Mouse (Mus musculus) left cerebral cortex, adult 8-10 months (tissue): ENCODE measurements around the gene B3gat3. TPM values are rescaled to one million over a fixed set of nuclear protein-coding genes. Genes with fewer than 3 reads are reported as not detected.
A peak's percentile ranks its signal among the peaks of the same experiment; 100 is the strongest.

Source experiments
- DNase-seq, 2 experiments: peaks; one replicate each; pipeline ENCODE4 v3.0.0; 2022; ENCODE audit warnings: low spot score in 2 of 2
- total RNA-seq, 4 experiments: library from RNA; stranded (reverse); gene quantifications; 2 replicates each; pipeline ENCODE4 v1.2.4; 2022

B3gat3 gene
- total RNA-seq, 4 experiments from 2014 or later, result 155 to 175 (median 172) TPM

DNA sequence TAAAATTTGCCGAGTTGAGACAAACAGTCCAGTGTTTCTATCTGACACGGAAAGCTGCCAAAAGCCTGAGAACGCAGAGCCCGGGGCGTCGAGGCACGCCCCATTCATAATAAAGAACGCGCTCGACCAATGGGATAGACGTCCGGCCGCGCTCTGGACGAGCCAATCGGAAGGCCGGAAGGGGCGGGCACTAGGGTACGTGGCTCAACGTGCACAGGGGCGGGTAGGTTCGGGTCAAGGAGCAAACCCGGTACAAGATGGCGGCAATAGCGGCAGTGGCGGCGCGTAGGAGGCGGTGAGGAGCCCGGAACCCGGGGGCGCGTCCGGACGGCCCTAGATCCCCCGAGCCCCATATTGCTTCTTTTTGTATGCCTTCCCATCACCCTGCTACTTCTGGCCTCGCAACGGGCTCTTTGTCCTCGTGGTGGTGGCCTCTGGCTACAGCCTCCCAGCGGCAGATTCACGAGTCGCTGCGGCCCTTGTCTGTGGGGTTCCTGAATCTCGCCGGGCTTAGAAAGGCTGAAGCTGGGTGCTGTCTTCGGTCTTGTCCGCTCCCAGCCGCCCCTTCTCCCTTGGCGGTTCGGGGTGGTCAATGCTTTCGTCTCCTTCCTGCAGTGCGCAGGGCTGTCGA, 22.2 kb upstream of the B3gat3 start, which contains the start of gene Ganab:
Gene Ganab, plus strand, starts transcription at position 207 of the 631 bp plus-strand sequence.
- peak; percentile 83 to 96 for DNase-seq

DNA sequence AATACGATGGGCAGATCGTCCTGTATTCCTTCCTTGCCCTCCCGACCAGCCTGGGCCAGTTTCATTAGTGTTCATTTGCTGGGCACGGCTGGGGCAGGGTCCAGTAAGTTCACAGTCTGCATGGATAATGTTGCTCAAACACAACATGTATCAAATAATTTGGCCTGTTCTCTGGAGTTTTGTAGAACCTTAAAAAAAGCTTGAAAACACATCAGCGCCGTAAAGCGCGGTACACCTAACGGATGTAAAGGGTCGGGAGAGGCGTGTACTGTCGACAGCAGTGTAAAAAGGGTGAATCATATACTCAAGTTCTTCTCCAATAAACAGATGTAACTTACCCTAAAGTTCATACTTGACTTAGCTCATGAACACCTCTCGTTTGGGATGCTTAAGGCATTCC, 21.6 kb upstream of the B3gat3 start:
- DNase-seq, result no peak

DNA sequence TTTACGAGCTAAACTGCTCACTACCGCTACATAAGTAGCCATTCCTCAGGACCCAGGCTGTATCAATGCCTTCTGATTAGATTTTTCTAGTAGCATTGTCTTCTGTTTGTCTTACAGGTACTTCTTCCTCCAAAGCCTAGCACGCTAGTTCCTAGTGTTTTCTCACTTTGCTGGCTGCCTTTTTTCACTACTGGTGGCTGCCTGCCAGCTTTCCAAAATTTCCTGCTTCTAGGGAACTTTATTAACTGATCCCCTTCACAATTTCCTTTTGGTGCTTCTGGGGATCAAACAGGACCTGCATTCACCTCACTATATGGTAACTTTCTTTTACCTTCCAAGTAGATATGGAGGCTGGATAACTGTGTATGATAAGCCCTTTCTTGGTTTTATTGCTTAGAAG, 21.1 kb upstream of the B3gat3 start:
- no peak for DNase-seq

DNA sequence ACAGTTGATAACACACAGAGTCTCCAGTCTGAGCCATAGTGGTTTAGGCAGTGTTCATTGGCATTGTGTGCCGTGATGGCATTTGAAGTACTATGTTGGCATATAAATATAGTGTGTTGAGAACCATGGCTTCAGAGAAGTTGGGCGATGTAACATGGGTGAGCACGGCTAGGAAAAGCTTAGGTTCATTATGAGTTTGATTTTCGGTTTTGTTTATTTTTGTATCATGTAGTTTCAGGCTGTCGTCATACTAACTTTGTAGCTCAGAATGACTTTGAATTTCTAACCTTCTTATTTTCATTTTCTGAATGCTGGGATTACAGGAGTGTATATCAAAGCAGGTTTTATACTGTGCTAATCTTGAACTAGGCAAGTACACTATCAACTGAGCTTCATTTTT, 16.8 kb upstream of the B3gat3 start:
- no peak for DNase-seq

DNA sequence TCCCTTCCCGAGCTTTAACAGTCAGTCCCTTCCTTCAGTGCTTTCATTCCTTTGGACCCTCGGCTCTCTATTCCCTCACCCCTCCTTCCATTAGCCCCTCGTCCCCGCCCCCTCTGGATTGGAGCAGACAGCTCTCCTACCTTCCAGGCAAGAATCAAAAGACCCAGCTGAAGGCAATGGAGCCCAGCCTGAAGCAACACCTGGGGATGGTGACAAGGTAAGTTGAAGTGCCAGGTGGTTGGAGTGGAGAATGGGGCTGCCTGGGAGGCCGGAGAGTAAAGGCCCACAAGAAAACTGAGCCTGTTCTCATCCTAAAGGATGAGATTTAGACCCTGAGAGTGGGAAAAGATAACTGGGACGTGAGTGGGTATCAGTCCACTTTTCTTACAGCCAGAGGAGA, 11.6 kb upstream of the B3gat3 start:
- DNase-seq, result no peak

DNA sequence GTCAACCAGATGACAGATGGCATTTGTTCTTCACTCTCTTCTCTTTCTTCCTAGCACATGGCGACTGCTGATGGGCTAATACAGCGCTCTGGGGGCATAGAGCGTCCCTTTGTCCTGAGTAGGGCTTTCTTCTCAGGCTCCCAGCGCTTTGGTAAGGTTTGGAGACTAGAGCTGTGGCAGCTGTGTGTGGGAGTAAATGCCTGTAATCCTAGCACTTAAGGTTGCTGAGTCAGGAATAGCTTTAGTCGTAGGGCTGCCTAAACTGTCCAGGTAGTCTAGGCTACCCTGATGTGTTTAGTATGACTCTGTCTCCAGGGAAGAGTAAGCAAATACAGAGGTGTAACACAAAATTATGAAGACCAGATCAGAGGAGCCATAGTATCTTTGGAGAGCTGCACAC, 8.4 kb upstream of the B3gat3 start:
- no peak for DNase-seq

DNA sequence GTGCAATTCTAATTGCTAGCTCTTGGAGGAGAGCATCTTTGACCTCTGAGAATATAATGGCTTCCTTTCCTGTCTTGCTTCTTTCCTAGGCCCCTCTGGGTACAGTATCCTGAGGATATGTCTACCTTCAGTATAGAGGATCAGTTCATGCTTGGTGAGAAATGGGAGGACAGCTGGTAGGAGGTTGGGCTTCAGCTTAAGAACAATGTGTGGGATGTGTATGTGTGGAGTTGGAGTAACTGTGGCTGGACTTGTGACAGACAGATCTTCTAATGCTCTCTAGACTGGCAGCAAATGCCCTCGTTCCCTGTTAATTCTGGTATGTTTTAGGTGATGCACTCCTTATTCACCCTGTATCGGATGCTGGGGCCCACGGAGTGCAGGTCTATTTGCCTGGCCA, 6.0 kb upstream of the B3gat3 start:
- no peak for DNase-seq

DNA sequence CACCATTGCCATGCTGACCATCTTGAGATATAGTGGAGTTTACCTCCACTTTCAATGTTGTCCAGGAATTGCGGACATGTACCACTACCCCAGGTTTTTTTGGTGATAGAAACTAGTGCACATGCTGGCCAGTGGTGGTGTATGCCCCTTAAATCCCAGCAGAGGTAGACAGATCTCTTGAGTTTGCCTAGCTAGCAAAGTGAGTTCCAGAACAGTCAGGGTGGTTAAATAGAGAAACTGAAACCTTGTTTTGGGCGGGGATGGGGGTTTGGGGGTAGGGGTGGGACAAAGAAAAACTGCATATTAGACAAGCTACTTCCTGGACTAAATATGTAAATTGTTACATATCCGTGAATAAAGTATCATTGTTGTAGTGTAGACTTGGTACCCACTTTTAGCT, 1.2 kb upstream of the B3gat3 start:
- no peak for DNase-seq

DNA sequence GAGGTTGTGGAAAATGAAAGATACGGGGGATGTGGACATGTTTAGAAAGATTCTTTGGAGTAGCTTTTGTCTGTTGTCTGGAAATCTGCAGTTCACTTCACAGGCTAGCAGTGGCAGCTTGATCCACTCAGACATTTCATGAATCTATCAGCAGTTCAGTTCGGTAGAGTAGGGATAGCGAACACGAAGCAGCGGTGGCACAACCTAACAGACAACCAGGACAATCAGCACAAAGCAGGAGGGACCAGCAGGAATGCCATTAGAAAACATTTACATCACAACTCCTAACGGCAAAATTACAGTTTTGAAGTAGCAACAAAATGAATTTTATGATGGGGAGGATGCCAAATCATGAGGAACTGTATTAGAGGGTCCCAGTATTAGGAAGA, 496 bp upstream of the B3gat3 start:
- no peak for DNase-seq

DNA sequence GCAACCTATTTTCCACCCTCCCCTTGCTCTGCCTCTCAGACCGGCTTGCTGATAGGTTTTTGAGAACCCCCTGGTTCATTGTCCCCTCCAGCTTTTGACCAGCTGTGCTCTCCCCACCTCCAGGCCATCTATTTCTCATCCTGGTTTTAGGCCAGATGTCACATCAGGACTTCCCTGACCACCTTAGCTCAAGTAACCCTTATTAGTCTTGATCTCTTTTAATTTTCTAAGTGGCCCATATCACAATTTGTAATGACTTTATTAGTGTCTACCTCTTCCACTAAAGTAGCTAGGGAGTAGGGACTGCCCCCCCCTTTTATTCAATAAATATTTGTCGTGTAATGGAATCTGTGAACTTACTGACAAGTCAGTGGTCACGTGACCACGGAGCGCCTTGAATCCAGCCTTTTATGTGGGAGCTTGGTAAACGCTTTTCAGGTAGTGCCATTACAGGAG, 690 bp downstream of the B3gat3 start:
- no peak for DNase-seq

DNA sequence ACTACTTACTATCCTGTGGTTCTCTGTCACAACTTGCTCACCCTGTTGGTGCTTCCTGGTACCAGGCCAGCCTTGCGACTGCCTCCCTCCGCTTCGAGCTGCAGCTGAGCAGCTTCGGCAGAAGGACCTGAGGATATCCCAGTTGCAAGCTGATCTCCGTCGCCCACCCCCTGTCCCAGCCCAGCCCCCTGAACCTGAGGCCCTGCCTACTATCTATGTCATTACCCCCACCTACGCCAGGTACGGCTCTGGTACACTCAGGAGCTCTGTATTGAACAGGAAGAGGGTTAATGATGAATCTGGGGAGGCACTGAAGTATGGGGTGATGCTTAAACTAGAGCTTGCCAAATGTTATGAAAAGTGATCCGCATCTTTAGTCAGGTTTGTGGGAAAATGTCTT, 1.6 kb downstream of the B3gat3 start:
- DNase-seq, result no peak

DNA sequence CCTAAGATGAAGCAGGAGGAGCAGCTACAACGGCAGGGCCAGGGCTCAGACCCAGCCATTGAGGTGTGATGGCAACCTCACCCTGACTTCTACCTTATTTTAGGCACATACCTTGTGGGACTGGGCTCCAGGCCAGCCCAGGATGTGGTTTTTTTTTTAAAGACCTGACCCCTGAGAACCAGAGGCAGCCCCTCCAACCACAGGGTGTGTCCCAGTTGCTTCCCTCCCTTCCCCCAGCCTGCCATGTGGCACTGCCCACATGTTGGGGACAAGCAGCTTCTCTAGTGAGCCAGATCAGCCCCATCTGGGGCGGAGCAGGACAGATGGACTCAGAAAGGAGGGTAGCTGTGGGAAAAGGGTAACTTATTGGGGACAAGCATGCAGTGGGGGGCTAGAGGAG, 6.6 kb downstream of the B3gat3 start:
- DNase-seq, result no peak

DNA sequence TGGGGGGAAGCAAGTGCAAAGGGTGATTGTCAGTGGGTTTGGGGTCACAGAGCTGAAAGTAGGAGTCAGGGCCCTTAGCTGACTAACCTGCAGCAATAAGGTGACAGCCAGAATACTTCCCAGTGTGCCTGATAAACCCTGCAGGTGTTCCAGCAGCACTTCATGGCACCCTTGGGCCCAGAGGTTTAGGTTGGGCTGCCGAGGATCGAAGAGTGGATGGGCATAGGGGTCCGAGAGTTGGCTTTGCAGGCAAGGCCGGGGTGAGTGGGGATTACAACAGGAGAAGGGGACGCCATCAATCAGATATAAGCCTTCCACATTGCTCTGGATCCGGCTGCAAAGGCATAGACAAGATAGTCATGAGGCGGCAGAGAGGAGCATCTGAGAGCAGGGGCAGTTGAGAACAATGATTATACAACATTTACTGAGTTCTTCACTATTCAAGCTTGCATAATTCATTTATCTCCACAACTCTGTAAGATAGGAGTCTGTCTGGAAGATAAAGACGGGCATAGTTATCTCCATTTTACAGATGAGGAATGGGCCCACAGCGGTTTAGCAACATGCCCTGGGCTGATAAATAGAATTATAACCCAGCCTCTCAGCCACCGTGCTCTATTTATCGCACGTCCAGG, 7.8 kb downstream of the B3gat3 start:
- no peak for DNase-seq

DNA sequence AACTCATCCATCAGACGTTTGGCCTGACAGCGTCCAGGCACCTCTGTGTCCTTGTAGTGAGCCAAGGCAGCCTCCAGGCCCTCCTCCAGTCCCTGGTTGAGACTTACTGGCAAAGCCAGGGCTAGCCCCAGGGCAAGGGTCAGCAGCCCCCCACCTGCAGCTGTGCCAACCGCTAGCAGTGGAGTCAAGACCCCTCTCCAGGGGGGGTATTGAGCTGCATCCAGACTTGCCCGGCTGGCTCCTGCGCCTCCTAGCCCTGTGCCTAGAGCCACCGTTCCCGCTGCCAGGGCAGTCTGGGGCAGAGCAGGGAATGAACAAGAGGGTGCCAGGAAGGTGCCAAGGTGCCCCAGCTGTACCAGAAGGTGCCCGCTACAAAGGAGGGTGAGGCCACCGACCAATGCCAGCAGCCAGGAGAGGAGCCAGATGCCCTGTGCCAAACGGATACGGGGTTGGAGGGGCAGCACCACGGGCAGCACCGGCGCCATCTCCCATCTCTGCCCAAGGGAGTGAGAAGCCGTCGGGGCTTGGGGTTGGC, 8.6 kb downstream of the B3gat3 start:
- DNase-seq, result no peak

DNA sequence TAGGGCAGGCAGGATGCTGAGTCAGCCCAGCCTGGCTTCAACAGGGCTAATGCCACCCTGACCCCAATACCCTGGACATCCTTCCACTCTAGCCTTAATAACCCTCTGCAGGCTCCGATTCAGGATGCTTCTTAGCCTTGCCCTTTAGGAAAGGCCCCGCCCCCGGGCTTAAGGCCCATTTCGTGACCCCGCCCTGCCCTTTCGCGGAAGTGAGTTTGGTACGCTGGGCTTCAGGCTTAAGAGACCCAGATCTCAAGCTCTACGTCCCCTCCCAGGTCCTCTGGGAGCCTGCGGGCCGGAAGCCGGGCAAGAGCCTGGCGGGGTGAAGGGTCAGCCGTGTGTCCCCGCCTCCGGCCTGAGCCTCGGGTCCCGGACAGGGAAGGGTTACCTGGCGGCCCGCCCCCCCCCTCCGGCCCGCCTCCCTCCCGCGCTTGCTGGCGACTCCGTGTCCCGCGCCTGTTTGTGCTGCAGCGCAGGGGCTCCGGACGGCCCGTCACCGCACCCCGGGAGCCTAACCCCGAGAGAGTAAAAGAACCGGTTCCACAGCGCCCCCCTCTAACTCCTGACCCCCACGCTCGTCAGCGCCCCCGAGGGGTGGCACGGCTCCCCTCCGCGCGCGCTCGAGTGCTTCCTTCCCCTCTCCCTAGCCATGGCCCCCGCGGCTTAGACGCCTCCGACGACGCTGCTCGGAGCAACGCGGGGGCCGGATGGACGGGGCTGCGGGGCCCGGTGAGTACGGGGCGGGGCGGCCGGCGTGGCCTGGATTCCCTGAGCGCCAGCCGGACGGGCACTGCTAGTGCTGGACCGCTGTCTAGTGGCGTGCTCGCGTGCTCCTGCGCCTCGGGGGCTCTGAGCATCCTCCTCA, 9.3 kb downstream of the B3gat3 start, which contains the start of the genes Rom1 and Eml3:
Gene Rom1, minus strand, starts transcription at position 133 of the 865 bp plus-strand sequence.
Gene Eml3, plus strand, starts transcription at position 329 of the 865 bp plus-strand sequence.
- peak; percentile 49 to 62 for DNase-seq

DNA sequence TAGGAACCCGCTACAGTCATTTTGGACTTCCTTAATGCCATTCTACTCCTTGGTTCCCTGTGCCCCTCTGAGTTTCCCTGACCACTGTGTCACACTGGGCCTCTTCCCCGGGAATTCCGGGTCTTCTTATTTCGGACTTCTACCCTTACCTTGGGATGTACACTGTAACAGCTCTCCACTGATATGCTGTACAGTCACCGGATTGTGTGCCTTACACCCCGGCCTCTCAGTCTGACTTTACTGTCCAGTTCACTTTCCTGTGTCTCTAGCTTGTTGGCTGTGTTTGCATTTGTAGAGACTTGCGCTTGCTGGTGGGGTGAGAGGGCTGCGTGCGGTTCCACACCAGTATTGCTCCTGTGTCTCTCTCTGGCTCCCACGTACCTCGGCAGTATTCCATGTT, 9.9 kb downstream of the B3gat3 start:
- no peak for DNase-seq

DNA sequence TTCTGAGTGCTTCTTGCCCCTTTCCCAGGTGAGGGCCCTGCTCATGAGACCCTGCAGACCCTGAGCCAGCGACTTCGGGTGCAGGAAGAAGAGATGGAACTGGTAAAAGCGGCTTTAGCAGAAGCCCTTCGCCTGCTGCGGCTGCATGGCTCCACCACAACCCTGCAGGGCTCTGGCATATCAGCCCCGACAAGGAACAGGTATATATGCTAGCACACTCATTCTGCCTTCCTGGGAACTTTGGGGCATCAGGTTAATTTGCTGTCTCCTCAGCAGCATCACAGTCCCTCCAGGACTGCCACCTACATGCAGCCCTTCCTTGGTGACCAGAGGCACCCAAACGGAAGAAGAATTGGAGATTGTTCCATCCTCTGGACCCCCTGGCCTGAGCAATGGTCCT, 10.6 kb downstream of the B3gat3 start:
- DNase-seq, result no peak

DNA sequence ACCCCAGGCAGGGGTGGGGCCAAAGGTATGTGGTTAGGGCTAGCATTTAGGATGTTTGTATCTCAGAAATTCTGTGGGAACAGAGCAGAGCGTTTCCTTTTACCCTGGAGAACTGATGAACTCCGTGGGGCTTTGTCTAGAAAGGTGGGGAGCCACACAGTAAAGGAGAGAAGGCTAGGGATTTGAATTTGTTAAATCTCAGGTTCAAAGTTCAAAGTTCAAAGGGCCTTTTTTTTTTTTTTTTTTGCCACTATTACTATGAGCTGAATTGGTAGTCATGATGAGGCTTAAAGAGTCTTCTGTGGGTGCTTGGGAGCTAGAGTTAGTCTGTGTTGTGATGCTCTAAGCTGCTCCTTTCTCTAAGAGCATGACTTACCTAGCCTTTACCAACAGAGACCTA, 16.6 kb downstream of the B3gat3 start:
- DNase-seq, result no peak

DNA sequence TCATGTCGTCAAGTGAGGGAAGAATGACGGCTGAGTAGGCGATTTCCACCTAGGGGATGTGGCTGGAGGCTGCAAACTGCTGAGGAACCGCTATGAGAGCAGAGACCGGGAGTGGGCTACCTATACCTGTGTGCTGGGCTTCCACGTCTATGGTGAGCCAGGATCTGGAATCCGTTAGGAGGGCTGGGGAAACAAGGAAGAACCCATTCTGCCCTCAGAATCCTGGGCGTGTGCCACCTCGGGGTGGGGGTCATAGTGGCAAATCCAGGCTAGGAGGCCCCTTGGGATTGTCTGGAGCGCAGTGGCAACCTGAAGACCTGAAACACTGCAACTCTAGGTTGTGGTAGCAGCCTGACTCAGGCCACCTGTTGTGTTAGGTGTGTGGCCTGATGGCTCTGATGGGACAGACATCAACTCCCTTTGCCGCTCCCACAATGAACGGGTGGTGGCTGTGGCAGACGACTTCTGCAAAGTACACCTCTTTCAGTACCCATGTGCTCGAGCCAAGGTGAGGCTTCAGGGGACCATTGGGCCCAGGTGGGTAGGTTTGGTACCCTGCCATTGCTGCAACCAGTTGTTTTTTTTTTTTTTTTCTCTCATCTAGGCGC, 20.5 kb downstream of the B3gat3 start:
- no peak for DNase-seq

DNA sequence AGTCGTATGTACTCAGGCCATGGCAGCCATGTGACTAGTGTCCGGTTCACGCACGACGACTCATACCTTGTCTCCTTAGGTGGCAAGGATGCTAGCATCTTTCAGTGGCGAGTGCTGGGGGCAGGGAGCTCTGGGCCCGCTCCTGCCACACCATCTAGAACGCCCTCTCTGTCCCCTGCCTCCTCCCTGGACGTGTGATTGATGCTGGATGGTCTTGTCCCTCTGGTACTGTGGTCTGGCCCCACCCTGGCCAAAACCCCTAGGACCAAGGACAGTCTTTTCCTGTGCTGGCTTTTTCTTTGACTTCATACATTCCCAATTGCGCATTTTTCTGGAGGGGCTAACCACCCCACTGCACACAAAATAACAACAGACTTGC, 21.0 kb downstream of the B3gat3 start:
- no peak for DNase-seq

DNA sequence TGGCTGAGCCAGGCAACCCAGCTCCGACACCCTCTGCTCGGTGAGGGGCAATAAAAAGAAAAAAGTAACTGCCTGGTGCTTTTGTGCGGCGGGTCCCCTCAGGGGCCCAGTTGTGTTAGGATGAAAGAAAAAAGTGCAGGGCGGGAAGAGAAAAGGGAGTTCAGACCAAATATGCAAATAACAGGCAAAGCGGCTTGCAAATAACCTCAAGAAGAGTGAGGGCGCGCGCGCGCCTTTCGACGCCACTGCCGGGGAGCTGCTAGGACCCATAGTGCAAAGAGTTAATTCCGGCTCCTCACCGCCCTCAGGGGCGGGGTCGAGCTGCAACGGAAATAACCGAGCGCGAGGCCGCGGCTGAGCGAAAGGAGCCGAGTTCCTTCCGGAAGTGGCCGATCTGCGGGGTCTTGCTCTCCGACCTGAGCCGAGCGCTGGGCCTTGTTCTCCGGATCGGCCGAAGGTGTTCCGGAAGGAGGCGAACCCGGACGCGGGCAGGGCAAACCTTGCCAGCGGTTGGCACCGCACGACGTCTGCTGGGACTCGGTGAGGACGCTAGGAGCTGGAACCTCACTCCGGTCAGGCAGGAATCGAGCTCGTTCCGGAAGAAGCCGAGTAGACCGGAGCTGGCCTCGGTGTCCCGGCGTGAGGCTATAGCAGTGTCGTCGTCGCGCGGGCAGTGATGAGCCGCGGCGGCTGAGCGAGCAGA, 21.5 kb downstream of the B3gat3 start, which contains the start of gene Mta2:
Gene Mta2, plus strand, starts transcription at position 361 of the 703 bp plus-strand sequence.
- peak; percentile 86 to 89 for DNase-seq
